Mouse (Mus musculus): ENCODE results near the gene Papss1. TPM values are rescaled to one million over a fixed set of nuclear protein-coding genes. Genes with fewer than 3 reads are reported as not detected.

Gene Papss1
- polyA plus RNA-seq, 1 experiment = 30.2 TPM

GRCm38 (mm10) chr3:131578434-131579104, 14.0 kb downstream of the Papss1 start:
- Histone ChIP-seq H3K4me1 (ENCODE audit: control insufficient read depth, insufficient read depth, low read length) (no peaks in the 10 kb centered on the region), H3K4me3 (ENCODE audit: insufficient read depth, low read length) (no peak overlapping the region), H3K27ac (ENCODE audit: insufficient read depth, low read depth, low read length) (no peak overlapping the region)
- TF ChIP-seq POLR2A (IDR thresholded peaks at IDR 0.05; ENCODE audit: borderline replicate concordance, low read depth, low read length) (no peak), CTCF (IDR thresholded peaks at IDR 0.05; ENCODE audit: low read depth, low read length) (no peak)

- H3K4me1 ChIP-seq (ENCODE audit: control insufficient read depth, insufficient read depth, low read length) = no peaks in the 10 kb centered on the region
- H3K27ac ChIP-seq (ENCODE audit: insufficient read depth, low read depth, low read length) = no peak overlapping the region
- no peak for TF ChIP-seq POLR2A (IDR thresholded peaks at IDR 0.05; ENCODE audit: borderline replicate concordance, low read depth, low read length)
- no peak for TF ChIP-seq CTCF (IDR thresholded peaks at IDR 0.05; ENCODE audit: low read depth, low read length)
Measured at GRCm38 (mm10) chr3:131580040-131580439, 15.5 kb downstream of the Papss1 start.

GRCm38 (mm10) chr3:131581096-131581495, 16.5 kb downstream of the Papss1 start:
- TF ChIP-seq CTCF (IDR thresholded peaks at IDR 0.05; ENCODE audit: low read depth, low read length) (no peak), POLR2A (IDR thresholded peaks at IDR 0.05; ENCODE audit: borderline replicate concordance, low read depth, low read length) (no peak)
- Histone ChIP-seq H3K4me1 (ENCODE audit: control insufficient read depth, insufficient read depth, low read length) (no peaks in the 10 kb centered on the region), H3K27ac (ENCODE audit: insufficient read depth, low read depth, low read length) (no peak overlapping the region), H3K4me3 (ENCODE audit: insufficient read depth, low read length) (no peak overlapping the region)

More at GRCm38 (mm10) chr3:131580040-131580439, 15.5 kb downstream of the Papss1 start:
- H3K4me3 ChIP-seq (ENCODE audit: insufficient read depth, low read length) = no peak overlapping the region

GRCm38 (mm10) chr3:131586818-131587217, 22.2 kb downstream of the Papss1 start:
- Histone ChIP-seq H3K27ac (ENCODE audit: insufficient read depth, low read depth, low read length) (no peak overlapping the region), H3K4me3 (ENCODE audit: insufficient read depth, low read length) (no peak overlapping the region), H3K4me1 (ENCODE audit: control insufficient read depth, insufficient read depth, low read length) (no peaks in the 10 kb centered on the region)
- TF ChIP-seq POLR2A (IDR thresholded peaks at IDR 0.05; ENCODE audit: borderline replicate concordance, low read depth, low read length) (no peak), CTCF (IDR thresholded peaks at IDR 0.05; ENCODE audit: low read depth, low read length) (peak; percentile 36)

GRCm38 (mm10) chr3:131587959-131588358, 23.4 kb downstream of the Papss1 start:
- no peak overlapping the region for H3K4me3 ChIP-seq (ENCODE audit: insufficient read depth, low read length)
- no peaks in the 10 kb centered on the region for H3K4me1 ChIP-seq (ENCODE audit: control insufficient read depth, insufficient read depth, low read length)
- no peak overlapping the region for H3K27ac ChIP-seq (ENCODE audit: insufficient read depth, low read depth, low read length)
- TF ChIP-seq POLR2A (IDR thresholded peaks at IDR 0.05; ENCODE audit: borderline replicate concordance, low read depth, low read length) = no peak
- no peak for TF ChIP-seq CTCF (IDR thresholded peaks at IDR 0.05; ENCODE audit: low read depth, low read length)

GRCm38 (mm10) chr3:131593143-131593798, 28.7 kb downstream of the Papss1 start:
- Histone ChIP-seq H3K4me1 (ENCODE audit: control insufficient read depth, insufficient read depth, low read length) (no peaks in the 10 kb centered on the region), H3K4me3 (ENCODE audit: insufficient read depth, low read length) (no peak overlapping the region), H3K27ac (ENCODE audit: insufficient read depth, low read depth, low read length) (no peak overlapping the region)
- no peak for TF ChIP-seq POLR2A (IDR thresholded peaks at IDR 0.05; ENCODE audit: borderline replicate concordance, low read depth, low read length)
- TF ChIP-seq CTCF (IDR thresholded peaks at IDR 0.05; ENCODE audit: low read depth, low read length) = no peak

GRCm38 (mm10) chr3:131594361-131594760, 29.8 kb downstream of the Papss1 start:
- Histone ChIP-seq H3K4me3 (ENCODE audit: insufficient read depth, low read length) (no peak overlapping the region), H3K4me1 (ENCODE audit: control insufficient read depth, insufficient read depth, low read length) (no peaks in the 10 kb centered on the region), H3K27ac (ENCODE audit: insufficient read depth, low read depth, low read length) (no peak overlapping the region)
- TF ChIP-seq POLR2A (IDR thresholded peaks at IDR 0.05; ENCODE audit: borderline replicate concordance, low read depth, low read length) (no peak), CTCF (IDR thresholded peaks at IDR 0.05; ENCODE audit: low read depth, low read length) (no peak)

- no peak overlapping the region for H3K27ac ChIP-seq (ENCODE audit: insufficient read depth, low read depth, low read length)
- no peak overlapping the region for H3K4me3 ChIP-seq (ENCODE audit: insufficient read depth, low read length)
- peaks cover 2% of the 10 kb centered on the region for H3K4me1 ChIP-seq (ENCODE audit: control insufficient read depth, insufficient read depth, low read length)
- TF ChIP-seq CTCF (IDR thresholded peaks at IDR 0.05; ENCODE audit: low read depth, low read length) (no peak), POLR2A (IDR thresholded peaks at IDR 0.05; ENCODE audit: borderline replicate concordance, low read depth, low read length) (no peak)
Measured at GRCm38 (mm10) chr3:131595546-131596245, 31.1 kb downstream of the Papss1 start.

GRCm38 (mm10) chr3:131600726-131601125, 36.2 kb downstream of the Papss1 start:
- Histone ChIP-seq H3K27ac (ENCODE audit: insufficient read depth, low read depth, low read length) (no peak overlapping the region), H3K4me3 (ENCODE audit: insufficient read depth, low read length) (no peak overlapping the region)
- TF ChIP-seq CTCF (IDR thresholded peaks at IDR 0.05; ENCODE audit: low read depth, low read length) = no peak
- TF ChIP-seq POLR2A (IDR thresholded peaks at IDR 0.05; ENCODE audit: borderline replicate concordance, low read depth, low read length) = no peak

GRCm38 (mm10) chr3:131601366-131601765, 36.8 kb downstream of the Papss1 start:
- H3K4me3 ChIP-seq (ENCODE audit: insufficient read depth, low read length) = no peak overlapping the region
- H3K4me1 ChIP-seq (ENCODE audit: control insufficient read depth, insufficient read depth, low read length) = peaks cover 6% of the 10 kb centered on the region
- no peak overlapping the region for H3K27ac ChIP-seq (ENCODE audit: insufficient read depth, low read depth, low read length)
- no peak for TF ChIP-seq CTCF (IDR thresholded peaks at IDR 0.05; ENCODE audit: low read depth, low read length)
- no peak for TF ChIP-seq POLR2A (IDR thresholded peaks at IDR 0.05; ENCODE audit: borderline replicate concordance, low read depth, low read length)

More at GRCm38 (mm10) chr3:131600726-131601125, 36.2 kb downstream of the Papss1 start:
- H3K4me1 ChIP-seq (ENCODE audit: control insufficient read depth, insufficient read depth, low read length) = peaks cover 6% of the 10 kb centered on the region
